Mouse (Mus musculus) bone marrow, adult 2 months (tissue): ENCODE results near the gene Gm498.

Source experiments
- CTCF ChIP-seq: fragments of 200-500 bp; IDR thresholded peaks from 2 replicates; pipeline ENCODE4 v1.5.1; 2011; ENCODE audit warnings: low read length, control low read depth; ENCODE audit not compliant: control insufficient read depth, insufficient read depth
- POLR2A ChIP-seq: fragments of 200-500 bp; IDR thresholded peaks from 2 replicates; pipeline ENCODE4 v1.6.1; 2011; ENCODE audit warnings: low read depth, mild to moderate bottlenecking, control low read depth, low read length, borderline replicate concordance; ENCODE audit not compliant: control insufficient read depth

- TF ChIP-seq POLR2A: no peak
- TF ChIP-seq CTCF: no peak
These were observed 24.5 kb downstream of the Gm498 start for GRCm38 (mm10) chr7:143891146-143891545.
